Mouse (Mus musculus) layer of hippocampus, postnatal 36 days (tissue): ENCODE measurements around the gene Usp35. TPM values are rescaled to one million over a fixed set of nuclear protein-coding genes. Genes with fewer than 3 reads are reported as not detected.

Experiments used
- DNase-seq, 2 experiments: peaks; one replicate each; pipeline ENCODE4 v3.0.0; 2022
- total RNA-seq, 2 experiments: library from RNA; stranded (reverse); gene quantifications; 2 replicates each; pipeline ENCODE4 v1.2.3; 2021

Usp35 gene
- total RNA-seq: 10 to 100 TPM; 12.9 to 14.1 TPM

DNA sequence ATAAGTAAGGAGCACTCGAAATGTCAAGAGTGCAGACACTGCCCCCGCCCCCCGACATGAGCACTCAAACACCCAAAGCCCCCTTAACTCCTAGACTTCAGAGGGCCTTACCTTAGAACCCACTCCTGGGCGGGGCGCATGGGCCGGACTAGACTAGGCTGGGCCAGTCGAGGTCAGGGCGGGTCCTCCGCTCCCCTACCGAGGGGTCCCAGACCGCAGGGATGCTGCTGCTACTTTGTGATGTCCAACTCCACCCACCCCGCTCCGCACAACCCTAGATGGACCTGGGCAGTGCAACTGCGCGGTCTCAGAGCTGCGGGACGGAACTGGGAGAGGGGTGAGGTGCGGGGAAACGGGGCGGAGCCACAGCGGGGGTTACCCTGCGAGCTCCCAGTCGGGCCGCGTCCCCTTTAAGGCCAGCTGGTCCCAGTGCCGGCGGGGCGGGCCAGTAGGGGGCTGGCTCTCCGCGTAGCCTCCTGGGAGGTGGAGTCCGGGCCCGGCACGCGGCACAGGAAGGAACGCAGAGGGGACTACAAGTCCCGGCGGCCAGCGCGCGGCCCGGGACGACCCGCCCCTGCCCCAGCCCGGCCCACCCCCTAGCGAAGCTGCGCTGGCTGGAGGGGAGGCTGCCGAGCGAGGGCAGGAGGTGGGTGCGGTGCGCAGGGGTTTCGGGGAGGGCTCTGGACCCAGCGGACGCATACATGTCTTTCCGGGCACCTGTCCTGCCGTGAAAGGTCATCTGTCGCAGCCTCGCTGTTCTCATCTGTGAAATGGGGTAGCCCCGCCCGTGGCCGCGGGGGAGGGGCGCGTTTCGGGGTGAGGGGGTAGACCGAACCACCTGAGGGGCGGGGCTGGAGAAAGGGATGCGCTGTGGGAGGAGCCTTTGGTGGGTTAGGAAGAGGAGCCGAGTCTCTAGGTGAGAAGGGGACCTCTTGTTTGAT is at the start of gene Usp35, which contains the start of gene Kctd21:
Gene Usp35, minus strand, starts transcription at position 295 of the 941 bp plus-strand sequence.
Gene Kctd21, plus strand, starts transcription at position 602 of the 941 bp plus-strand sequence.
- DNase-seq: peak; percentile 94 to 95

DNA sequence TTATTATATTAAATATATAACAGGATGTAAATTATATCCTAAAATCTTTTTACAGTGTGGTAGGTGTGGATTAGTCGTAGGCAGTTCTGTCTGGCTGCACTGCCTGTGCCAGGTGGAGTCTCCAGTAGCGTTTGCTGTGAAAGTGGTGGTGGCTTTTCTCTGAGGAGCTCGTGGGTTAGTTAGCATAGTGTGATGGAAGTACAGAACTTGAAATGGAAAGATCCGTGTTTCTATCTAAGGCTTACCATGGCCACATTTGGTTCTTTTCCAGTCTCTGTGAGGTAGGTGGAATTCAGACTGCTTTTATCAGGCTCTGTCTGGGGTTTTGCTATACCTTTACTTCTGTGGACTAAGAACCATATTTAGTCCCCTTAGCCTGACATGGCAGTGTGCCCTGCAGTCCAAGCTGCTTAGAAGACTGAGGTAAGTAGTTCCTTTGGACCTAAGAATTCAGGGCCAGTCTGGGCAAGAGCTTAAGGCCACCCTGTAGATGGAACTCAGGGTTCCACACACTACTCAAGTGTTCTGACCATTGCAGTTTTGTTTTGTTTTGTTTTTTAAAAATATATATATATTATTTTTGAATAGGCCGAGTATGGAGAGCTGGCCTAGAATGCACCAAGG is 48.8 kb upstream of the Usp35 start:
- DNase-seq: no peak

DNA sequence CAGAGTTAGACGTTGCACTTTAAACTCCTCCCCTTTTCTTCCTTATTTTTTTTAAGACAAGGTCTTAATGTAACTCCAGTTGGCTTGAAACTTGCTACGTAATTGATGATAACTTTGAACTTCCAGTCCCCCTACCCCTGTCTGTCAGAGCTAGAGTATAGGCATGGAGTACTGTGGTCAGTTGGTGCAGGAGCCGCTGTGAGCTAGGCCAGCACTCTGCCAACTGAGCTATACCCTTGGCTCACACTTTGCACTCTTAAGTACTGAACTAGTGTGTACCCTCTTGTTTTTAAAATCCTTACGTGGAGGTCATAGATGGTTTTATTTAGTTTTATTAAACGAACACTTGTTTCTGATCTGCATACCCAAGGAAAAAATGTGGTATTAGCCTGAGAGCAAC is 47.5 kb upstream of the Usp35 start:
- DNase-seq: no peak

DNA sequence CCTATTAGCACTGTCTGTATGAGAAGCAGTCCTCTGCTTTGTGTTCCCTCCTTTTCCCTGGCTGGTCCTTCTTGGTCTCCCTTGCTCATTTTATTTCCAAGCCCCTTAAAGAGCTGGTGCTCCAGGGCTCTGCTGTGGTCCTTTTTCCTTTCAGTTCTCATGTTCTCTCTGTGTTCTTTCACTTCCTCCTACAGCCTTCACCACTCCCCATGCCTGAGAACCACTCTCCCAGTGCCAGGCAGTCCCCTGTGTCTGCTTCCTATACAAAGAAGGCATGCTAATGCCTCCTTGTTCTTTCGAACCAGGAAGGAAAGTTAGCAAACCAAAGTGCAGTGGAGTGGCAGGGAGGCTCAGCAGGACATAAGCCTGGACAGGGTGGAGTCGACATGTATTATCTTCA is 44.1 kb upstream of the Usp35 start:
- no peak for DNase-seq

DNA sequence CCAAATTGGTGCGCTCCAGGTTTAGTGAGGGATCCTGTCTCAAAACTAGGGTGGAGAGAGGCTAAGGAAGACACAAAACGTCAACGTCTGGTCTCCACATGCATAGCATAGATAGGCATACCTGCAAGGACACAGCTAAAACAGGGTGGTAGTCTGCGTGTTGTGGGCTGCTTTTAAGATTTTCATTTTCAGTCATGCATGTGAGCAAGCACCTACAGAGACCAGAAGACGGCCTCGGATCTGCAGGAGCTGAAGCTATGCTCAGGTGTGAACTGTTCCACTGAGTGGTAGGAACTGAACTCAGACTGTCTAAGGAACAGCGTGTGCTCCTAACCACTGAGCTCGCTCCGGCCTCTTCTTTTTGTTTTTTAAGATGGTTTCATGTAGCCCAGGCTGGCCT is 43.3 kb upstream of the Usp35 start:
- no peak for DNase-seq

DNA sequence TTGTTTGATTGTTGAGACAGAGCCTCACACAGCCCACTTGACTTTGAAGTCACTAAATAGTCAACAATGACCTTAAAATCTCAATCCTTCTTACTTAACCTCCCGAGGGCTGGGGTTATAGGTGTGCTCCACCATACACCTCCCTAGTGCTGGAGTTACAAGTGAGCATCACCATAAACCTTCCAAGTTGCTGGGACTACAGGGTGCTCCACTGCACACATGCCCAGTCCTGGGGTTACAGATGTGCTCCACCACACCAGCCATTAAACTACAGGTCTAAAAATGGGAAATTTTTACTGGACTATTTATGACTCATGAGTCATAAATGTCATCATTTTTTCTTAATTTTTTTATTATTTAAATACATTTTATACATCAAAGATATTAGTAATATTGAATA is 34.1 kb upstream of the Usp35 start:
- DNase-seq: no peak

DNA sequence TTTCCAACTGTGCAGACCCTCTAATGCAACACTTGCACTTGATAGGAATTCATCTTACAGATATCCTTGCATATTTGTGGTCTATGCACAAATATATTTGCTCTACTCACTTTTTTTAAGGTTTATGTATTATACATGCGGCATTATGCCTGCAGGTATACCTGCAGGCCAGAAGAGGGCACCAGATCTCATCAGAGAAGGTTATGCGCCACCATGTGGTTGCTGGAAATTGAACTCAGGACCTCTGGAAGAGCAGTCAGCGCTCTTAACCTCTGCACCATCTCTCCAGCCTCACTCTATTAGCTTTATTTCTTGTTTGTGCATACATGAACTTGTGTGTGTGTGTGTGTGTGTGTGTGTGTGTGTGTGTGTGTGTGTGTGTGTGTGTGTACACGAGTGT is 29.6 kb upstream of the Usp35 start:
- no peak for DNase-seq

DNA sequence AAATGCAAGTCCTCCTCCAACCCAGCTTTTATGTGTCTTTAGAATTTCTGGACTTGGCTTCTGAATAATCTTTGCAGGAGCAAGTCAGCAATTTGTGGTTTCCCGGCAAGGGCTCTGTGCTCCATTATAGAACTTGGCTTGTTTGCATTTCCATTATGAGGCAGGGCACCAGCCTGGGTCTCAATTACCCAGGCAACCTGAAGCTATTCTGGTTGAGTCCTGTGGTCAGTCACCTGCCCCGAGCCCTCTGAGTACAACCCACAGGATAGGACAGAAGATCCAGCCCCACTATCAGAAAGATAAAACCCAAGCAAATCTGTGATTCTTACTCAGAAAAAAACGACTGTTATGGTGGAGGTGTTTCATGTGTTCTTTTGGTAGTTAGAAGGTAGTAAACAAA is 29.1 kb upstream of the Usp35 start:
- DNase-seq: no peak

DNA sequence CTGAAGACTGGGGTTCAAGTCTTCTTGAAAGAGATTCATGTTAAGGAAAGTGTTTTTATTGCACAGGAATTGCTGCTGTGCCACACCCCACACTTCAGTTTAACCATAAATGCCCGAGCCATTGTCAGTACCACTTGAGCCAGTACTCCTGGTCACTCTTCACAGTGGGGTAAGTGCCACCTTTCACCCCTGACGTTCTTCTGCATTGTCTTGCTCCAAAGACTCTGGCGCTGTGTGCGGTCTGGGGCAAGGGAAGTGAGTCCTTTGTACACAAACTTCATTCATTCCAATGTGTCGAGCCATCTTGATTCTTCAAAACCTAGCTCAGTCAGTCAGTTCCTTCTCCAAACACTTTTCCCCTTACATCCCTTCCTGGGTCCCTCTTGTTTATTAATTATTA is 28.3 kb upstream of the Usp35 start:
- DNase-seq: no peak

DNA sequence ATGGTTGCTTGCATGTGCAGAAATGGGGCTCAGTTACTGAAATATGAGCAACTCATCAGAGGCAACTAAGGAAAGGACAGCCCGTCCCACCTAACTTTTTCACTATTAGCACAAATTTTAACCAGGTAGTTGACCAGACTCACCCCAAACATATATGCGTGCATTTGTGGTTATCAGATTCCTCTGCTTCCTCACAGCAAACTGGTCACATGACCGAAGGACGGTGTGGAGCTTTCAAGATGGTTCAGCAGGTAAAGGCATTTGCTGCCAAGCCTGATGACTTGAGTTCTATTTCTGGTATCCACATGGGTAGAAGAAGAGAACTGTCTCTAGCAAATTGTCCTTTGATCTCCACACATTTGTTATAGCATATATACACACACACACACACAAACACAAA is 26.5 kb upstream of the Usp35 start:
- DNase-seq: no peak

DNA sequence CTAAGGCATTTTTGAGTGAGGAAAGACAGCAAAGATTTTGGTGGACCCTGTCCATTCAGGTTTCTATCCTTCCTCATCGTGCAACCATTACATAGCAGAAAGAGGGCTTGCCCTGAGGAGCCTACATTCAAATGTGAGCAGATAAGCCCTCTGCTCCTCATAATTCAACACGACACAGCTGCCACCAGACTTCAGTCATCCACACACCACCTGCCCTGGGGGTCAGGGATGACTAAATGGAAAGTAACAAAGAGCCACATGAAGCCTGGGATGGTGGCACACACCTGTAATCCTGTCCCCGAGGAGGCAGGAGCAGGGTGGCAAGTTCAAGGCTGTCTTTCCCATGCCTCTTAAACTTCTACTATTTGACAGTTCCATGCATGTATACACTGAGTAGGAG is 26.0 kb upstream of the Usp35 start:
- no peak for DNase-seq

DNA sequence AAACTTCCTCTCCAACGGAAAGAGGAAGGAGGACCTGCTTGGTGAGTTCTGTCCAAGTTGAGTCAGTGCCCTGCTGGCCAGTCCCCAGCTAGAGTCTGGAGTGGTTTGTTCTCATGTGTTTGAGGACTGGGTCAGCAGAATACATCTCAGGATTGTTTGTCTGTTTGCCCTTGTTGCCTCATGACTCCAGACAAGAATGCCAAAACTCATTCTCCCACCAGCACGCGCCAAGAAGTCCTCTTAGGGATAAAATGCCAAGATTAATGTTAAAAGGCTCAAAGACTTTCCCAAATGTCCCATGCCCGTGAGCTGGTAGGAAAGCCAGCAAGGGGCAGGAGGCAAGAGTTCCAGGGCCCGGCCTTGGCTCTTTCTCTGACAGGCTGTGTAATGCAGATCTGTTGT is 25.1 kb upstream of the Usp35 start:
- peak in 1 of 2 experiments; percentile 39 for DNase-seq

DNA sequence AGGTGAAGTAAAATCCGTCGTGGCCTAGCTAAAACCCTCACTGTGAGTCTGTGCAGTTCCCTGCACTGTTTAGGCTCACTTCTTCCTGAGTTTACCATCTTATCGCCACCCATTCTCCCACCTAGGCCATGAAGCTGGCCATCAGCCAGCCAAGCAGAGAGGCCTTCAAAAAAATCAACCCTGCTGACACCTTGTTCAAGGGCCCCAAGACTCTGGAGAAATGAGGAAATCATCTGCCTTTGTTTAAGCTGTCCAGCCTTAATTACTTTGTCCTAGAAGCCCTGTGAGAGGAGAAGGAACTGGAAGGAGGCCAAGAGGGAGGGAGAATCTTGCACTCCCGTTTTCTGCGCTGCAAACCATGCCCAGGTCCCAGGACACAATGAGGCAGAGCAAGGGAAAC is 24.4 kb upstream of the Usp35 start:
- DNase-seq: no peak

DNA sequence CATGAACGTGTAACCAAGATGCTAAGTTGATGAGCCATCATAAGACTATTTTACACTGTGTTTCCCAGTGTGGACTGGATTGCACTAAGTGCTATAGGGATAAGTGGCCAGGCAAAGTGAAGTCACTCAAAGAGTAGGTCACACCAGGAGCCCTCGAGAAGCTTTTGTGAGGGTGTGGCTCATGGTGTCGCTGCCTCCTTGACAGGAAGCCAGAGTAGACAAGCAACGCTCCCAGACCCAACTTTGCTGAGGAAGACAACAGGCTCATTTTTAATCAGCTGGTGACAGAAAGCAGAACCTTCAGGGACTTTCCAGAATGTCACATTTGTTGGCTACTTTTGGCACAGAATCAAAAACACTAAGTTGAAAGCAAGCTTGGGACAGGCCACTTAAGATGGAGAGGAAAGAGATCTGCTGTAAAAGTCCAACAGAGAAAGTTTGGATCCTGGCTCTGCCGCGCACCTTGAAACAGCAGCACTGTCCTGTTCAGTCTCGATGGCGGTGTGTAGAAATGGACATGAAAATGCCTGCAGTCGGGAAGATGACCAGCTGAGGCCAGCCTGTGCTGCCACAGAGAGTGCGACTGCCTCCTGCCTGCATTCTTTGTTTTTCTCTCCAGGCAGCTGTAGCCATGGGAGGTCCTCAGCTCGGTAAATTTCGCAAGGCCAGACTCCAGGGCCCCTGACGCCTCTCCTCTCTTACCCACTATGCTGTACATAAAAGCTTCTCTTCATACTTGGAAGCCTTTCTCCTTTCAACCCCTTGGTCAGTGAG is 23.4 kb upstream of the Usp35 start:
- no peak for DNase-seq

DNA sequence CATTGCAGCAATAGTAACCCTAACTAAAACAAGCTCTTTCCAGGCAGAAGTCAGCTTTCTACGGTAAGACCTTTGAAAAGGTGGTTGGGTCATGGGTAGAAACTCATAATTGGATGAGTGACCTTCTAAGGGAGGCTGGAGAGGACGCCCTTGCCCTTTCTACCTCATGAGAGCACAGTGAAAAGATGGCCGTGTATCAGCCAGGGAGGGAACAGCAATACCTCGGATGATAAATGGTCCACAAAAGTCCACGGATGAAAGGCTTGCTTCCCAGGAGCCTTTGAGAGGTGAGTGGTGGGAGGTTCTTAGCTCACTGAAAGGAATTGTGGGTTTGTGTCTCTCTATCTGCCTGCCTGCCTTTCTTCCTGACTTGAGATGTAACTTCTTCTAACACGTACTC is 21.5 kb upstream of the Usp35 start:
- no peak for DNase-seq

DNA sequence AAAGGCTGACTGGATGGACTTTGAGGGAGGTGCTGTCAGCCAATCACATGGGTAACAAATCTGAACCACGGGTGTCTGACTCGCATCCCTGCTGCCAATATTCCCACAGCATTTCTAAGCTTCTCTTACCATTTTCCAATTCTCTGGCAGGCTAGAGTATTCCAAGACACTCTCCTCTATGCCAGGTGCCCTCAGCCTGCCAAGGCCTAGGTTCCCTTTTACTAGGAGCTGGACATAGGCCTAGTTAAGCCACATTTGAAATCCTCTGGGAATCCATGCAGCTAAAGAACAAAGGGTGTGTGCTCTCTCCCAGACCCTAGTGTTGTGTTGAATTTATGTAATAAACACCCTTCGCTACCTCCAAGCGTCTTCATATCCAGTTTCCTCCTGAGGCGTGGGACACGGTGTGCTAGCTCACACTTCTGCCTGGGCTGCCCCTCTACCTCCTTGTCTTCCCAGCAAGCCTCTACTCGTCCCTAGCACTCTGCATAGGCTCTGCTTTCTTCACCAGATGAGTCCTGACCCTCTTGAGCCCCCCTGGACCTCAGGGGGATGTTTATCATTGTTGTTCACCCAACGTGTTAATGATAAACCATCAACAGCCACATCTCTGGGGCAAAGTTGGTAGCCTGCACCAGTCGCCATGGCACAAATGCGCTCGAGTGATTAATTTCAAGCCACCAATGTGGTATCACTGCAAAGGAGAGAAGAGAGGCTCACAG is 20.1 kb upstream of the Usp35 start:
- no peak for DNase-seq

DNA sequence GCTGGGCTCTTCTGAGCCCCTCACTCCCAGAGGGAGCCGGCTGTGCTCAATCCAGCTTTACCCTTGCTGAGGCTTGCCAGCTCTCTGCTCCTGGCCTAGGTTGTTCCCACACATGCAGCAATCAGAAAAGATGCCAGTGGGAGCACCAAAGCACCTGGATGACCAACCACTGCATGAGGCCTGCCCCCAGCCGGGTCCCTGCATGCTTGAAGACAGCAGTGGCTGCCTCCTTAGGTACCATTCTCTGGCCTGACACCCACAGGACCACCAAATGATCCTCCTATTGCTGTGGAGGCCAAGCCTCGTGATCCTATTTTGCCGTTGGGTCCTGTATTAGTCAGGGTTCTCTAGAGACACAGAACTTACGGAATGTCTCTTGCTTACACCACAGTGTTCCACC is 19.1 kb upstream of the Usp35 start:
- DNase-seq: no peak

DNA sequence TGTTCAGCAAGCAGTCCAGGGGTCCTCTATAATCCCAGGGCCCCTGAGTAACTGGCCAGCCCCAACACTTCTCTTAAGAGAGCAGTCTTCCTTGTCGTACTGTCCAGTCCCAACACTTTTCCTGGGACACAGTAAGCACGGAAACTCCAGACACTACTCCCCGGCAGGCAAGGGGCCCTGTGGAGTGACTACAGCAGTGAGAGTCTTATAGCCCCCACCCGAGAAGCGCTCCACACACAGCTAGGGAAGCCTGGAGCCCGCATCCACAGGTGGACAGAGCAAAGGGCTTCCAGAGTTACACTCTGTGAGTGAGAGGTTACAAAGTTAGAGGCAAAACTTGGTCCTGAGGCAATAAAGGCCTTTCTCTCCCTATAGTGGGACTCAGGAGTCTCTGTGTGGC is 17.6 kb upstream of the Usp35 start:
- DNase-seq: no peak

DNA sequence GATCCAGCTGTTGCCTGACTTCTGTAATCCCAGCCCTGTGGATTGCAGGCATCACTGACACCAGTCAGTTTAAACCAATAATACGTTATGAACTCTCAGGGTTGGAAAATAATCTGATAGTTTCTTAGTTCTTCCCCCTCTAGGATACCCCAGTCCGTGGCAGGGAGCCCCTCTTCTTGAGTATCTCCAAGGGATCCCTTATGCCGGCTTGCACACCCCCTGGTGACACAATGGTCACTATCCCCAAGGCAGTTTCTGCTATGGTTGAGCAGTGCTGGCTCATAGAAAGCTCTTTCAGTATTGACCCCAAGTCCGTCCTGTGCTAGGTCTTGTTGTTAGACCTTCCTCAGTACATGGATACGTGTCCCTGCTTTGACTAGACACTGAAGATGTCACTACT is 17.0 kb upstream of the Usp35 start:
- DNase-seq: no peak

DNA sequence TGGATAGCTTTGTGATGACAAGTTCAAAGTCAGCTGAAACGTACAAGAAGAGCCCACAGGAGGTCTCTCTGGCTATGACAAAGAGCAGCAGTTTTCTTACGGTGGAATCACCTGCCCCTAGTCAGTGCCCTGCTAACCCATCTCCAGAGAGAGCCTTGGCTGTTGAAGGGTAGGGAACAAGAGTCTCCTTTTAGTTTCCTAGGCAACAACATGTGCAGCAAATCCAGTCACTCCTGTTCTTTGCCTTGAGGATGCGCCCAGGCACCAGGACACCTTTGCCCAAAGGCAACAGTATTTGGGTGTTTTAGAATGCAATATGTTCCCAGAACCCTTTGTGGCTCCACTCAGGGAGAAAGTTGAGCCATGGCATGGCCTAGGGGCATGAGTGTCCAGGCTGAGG is 16.5 kb upstream of the Usp35 start:
- DNase-seq: no peak

DNA sequence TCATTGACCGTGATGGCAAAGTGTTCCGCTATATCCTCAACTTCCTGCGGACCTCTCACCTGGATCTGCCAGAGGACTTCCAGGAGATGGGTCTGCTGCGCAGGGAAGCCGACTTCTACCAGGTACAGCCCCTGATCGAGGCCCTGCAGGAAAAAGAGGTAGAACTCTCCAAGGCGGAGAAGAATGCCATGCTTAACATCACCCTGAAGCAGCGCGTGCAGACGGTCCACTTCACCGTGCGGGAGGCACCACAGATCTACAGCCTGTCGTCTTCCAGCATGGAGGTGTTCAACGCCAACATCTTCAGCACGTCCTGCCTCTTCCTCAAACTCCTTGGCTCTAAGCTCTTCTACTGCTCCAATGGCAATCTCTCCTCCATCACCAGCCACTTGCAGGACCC is 15.6 kb upstream of the Usp35 start:
- no peak for DNase-seq

DNA sequence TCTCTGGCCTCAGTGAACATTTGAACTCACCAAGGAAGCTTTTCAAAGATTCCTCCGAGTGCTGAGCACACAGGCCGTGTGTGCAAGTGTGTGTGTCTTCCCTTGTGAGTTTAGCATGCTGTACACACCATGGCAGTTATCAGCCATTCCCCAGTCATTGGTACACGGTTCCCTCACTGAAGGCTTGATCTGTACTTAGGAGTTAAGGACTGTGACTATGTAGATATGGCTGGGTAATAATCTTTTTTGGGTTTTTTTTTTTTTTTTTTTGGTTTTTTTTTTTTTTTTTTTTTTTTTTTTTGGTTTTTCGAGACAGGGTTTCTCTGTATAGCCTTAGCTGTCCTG is 15.0 kb upstream of the Usp35 start:
- no peak for DNase-seq
